Mouse (Mus musculus) lung, postnatal 14 days (tissue): ENCODE measurements around the gene Tnfrsf12a.

Experiments
- DNase-seq: peaks from one replicate; pipeline ENCODE4 v3.0.0; 2021

The Tnfrsf12a gene

DNA sequence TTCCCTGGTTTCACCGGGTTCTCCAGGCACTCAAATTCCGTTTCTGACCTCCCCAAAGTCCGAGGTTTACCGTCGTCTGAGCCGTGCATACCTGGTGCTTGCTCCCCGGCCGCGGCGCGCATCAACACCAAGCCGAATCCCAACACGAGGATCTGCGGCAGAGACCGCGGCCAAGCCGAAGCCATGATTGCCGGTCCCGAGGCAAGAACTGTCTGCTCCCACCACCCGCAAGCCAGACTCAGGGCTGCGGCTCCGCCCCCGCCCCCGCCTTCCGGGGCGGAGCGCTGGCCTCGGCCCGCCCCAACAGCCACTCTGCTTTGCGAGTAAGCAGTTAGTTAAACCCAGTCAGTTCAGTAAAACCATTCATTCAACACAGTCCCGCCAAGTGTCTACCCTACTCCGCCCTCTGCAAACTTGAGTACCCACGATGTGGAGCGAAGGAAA is at the start of gene Tnfrsf12a:
TSS of gene Tnfrsf12a (minus strand) at position 233 of the 444 bp plus-strand sequence.
- peak; percentile 85 for DNase-seq

GRCm38 (mm10) chr17:23726758-23727142 is 49.5 kb upstream of the Tnfrsf12a start:
- DNase-seq: peak; percentile 83

DNA sequence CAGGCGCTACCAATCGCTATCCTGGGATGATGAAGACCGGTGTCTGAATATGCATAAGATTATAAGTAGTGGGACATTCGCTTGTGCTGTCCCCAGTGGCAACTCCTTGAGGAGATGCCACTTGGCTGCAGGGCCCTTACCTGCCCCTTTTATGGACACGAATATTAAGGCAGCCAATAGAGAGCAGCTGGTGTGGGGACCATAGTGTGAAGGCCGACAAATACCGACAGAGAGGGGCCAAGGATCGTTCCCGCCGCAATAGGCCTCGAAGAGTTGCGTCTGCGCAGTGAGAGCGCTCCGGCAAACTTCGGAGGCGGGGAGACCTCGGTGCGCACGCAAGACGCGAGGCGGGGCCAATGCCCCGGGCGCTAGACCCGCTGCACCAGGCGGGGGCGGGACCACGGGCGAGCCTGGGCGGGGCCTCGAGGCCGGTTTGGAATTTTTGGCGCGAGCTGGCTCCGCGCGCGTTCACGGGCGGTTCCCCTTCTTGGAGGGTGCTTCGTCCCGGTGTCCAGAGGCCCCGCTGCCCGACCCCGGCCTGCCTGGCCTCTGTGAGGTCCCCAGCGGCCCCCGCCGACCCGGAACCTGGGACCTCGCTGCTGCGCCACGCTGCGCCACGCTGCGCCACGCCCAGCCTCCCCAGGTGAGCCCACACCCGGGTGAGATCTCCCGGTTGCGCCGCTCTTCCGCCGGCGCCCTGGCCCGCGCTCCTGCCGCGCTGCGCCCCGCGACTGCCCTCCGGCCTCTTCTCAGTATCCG is 48.9 kb upstream of the Tnfrsf12a start, which contains the start of gene Pkmyt1:
TSS of gene Pkmyt1 (plus strand) at position 338 of the 759 bp plus-strand sequence.
- DNase-seq: peak; percentile 97

DNA sequence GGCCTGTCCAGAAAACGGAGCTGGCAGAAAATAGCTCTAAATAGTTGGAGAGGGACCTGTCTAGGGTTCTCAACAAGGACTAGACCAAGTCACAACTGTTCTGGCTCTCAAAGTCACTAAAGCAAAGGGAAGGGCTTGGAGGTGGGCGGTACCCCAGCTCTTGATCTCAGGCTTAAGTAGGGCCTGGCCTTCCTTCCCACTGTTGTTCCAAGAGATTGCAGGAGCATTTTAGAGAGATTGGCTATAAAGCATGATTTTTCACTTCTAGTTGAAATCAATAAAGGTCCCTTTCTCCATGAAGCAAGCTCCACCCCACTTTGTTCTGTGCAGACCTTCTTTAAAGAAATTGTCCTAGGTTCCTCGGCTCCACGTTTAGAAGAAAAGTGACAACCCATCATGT is 48.2 kb upstream of the Tnfrsf12a start:
- DNase-seq: no peak

- DNase-seq: no peak
Observed at GRCm38 (mm10) chr17:23722376-23723125, 45.3 kb upstream of the Tnfrsf12a start, which contains the start of gene 1520401A03Rik. Gene 1520401A03Rik, minus strand, starts transcription at chr17:23722783.

GRCm38 (mm10) chr17:23721886-23722285 is 44.6 kb upstream of the Tnfrsf12a start:
- no peak for DNase-seq

- DNase-seq: no peak
Observed at GRCm38 (mm10) chr17:23719455-23719854, 42.2 kb upstream of the Tnfrsf12a start.

DNA sequence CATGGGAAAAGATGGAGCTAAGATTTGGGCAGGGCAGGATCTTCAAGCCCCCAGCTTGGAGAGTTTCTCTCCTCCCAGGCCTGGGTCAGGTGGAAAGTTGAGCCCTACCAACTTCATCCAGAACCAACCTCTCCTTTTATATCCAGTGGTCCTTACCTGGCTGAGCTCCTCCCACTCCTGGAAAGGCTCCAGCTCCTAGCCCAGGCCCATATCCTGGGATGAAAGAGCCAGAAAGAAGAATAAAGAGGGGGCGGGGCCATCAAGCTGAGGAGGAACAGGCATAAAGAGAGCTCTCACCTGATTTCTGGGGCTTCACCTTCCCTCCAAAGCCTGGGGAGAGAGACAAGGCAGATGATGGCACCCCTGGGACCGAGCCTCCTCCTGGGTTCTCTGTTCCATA is 39.7 kb upstream of the Tnfrsf12a start:
- no peak for DNase-seq

GRCm38 (mm10) chr17:23706212-23706611 is 28.9 kb upstream of the Tnfrsf12a start:
- DNase-seq: peak; percentile 79

- no peak for DNase-seq
Observed at GRCm38 (mm10) chr17:23705525-23706104, 28.3 kb upstream of the Tnfrsf12a start.

GRCm38 (mm10) chr17:23704741-23705140 is 27.5 kb upstream of the Tnfrsf12a start:
- DNase-seq: no peak

DNA sequence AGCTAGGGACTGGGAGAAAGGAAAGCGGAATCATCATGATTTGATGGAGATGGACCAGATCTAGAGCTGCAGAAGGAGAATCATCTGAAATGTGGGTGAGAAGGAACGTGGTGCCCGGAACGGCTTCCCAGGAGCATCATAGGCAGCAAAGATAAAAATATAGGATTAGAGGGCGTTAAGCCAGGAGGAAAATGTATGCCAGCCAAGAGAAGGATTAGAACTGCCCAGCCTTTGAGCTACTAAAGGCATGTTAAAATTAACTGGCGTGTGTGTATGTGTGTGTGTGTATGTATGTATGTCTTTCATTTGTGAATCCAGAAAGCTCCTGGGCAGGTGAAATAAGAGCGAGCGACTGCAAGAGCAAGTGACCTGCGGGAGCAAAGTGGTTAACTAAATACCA is 26.0 kb upstream of the Tnfrsf12a start:
- DNase-seq: no peak

DNA sequence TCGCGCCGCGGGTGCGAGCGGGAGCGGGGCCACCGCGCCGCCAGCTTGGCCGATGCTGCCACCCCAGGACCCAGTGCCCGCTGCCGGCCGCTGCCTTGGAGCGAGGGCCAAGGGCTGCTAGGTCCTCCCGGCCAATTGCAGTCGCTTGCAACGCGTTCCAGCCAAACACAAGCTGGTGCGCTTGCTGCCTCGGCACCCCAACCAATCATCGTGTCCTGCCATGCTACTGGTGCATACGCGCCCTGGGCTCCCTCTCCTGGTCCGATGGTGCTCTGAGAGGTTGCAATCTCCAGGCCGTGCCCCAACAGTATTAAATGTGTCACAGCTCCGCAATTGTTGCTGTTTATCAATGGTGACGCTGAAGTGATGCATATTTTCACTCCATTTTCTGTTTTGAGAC is 22.8 kb upstream of the Tnfrsf12a start:
- DNase-seq: peak; percentile 92

DNA sequence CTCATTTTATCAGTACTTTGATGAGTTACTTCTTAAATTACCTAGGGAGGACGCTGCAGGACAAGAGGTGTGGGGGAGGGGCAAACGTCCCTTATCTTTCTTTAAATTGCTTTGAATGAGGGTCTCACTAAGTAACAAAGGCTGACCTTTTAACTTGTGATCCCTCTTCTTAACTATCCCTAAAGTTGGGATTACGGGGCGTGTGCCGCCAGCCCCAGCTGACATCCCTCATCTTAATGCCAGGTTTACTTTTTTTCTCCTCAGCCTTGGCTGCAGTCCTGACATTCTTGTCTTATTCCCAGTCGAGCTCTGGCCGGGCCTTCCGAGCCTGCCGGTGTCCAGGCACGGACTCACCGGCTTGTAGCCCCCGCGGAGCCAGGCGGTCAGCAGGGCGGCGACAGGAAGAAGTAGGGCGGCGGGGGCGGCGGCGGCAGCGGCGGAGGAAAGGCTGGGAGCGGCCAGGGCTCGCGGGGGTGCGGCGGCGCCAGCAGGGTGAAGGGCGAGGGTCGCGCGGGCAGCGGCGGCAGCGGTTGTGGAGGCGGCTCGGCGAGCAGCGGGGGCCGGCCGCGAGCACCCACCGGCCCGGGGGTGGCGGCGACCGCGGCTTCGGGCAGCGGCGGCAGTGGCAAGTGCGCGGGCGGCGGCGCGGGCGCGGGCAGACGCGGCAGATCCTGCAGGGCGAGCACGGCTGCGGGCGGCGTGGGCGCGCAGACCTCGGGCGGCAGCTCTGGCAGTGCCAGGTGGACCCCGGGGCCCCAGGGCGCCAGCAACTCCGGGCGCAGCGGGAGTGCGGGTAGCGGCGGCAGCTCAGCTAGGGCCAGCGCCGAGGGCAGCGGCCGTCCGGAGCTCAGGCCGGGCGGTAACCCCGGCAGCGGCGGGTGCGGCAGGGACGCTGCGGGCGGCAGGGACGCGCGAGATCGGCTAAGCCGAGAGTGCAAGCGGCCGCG is 22.1 kb upstream of the Tnfrsf12a start:
- DNase-seq: peak; percentile 51

GRCm38 (mm10) chr17:23695801-23696200 is 18.5 kb upstream of the Tnfrsf12a start:
- no peak for DNase-seq

DNA sequence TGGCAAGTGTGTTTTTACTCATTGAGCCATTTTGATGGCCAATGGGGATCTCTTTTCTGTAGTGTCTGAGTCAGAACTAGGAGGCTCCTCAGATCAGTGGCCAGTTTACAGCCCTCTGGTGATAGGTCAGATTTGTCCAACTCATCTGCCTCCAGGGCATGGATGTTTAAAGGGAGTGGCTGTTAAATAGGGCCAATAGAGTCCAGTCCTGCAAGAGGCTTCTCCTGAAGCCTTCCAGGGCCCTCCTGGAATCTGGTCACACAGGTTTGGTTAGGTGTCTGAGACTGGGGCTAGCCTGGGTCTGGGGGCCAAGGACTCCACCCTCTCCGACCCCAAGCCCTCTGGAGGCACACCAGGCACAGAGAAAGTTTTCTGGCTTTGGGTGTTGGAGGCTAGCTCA is 17.2 kb upstream of the Tnfrsf12a start:
- no peak for DNase-seq

DNA sequence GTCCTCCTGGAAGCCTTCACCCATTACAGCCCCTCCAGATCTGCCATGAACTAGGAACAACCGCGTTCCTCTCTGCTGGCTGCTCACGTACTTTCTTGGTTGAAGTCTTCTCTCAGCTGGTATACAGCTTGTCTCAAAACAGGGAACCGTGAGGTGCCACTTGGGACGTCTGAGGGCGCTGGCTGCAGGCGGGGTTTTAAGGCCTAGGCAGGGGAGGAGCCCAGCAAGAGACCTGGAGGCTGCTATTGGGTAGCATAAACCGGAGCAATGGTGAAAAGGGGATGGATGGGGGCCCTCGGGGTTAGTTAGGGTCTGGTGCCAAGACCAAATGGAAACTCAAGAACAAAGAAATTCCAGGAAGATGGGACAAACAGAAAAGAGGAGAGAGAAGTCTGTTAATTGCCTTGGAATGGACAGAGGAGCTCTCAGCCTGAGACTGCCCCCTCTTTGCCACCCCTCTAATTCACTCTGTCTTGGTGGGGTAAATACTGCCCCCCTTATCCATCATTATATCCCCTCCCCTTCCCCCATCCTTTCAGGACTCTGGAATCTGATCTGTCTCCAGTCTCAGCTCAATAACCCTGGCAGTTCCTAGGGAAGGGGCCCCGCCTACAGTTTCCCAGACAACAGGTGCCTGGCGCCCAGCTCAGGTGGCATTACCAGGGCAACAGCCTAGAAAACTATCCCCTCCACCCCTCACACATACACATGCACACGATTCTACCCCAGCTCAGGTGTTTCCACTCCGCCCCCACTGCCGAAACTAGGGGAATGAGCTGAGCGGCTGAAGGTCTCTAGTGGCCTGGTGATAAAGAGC is 6.8 kb upstream of the Tnfrsf12a start, which contains the start of gene Cldn9:
TSS of gene Cldn9 (minus strand) at position 171 of the 817 bp plus-strand sequence.
- DNase-seq: no peak

- no peak for DNase-seq
Observed at GRCm38 (mm10) chr17:23683226-23683625, 6.0 kb upstream of the Tnfrsf12a start.

- no peak for DNase-seq
Observed at GRCm38 (mm10) chr17:23682530-23682929, 5.3 kb upstream of the Tnfrsf12a start.

DNA sequence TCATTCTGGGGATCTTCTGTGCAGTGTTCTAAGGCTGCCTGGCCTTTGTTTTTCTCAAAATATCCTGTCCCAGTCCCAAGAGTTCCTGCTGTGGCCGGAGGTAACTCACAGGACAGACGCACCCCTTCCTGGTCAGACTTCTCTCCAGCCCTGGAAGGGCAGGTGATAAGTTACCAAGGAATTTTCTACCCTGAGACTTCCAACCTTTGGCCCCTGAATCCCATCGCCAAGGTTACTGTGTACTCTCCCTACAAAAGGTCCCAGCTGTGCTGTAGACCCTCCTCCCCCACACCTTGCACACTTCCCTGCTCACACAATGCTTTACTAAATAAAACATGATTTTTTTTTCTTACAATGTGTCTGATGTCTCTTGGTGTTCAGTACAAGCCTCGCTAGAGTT is 4.8 kb upstream of the Tnfrsf12a start:
- no peak for DNase-seq

GRCm38 (mm10) chr17:23681086-23681485 is 3.8 kb upstream of the Tnfrsf12a start:
- no peak for DNase-seq
